Mouse (Mus musculus) stomach, postnatal 0 days (tissue): Measurements from ENCODE around the gene Midn.

Experiments
- CTCF ChIP-seq: IDR thresholded peaks from 2 replicates; pipeline ENCODE4 v1.5.1; 2016; ENCODE audit warnings: antibody characterized with exemption, low read depth, mild to moderate bottlenecking, moderate library complexity
- EP300 ChIP-seq: optimal IDR thresholded peaks from 2 replicates; pipeline ENCODE3; 2016; ENCODE audit warnings: antibody characterized with exemption

- TF ChIP-seq EP300 (no peak), CTCF (no peak)
These were observed 10.4 kb downstream of the Midn start for GRCm38 (mm10) chr10:80158307-80158986.
